Mouse (Mus musculus) cerebellum, postnatal 4 days (tissue): Measurements from ENCODE around the gene CK137956.

Experiments used
- DNase-seq, 2 experiments: peaks; one replicate each; pipeline ENCODE4 v3.0.0; 2022; ENCODE audit warnings: low spot score in 2 of 2, mixed read lengths in 1 of 2

CK137956 gene

DNA sequence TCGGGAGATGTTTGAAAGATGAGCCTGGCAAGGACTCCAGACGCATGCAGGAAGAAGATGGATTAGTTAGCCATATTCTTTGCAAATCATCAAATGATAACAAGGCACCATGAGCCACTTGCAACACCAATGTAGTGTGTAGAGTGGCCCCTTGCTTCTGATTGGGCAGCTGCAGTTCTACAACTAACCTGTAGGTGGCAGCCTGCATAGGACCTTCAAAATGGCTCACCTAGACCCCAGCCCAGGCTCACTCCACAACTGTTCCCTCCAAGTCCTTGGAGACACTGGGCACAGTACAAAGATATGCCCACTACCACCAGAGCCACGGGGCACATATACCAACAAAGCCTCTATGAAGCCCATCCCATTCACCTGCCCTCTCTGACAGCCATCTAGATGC is 35.4 kb downstream of the CK137956 start:
- DNase-seq: peak in 1 of 2 experiments; percentile 42

DNA sequence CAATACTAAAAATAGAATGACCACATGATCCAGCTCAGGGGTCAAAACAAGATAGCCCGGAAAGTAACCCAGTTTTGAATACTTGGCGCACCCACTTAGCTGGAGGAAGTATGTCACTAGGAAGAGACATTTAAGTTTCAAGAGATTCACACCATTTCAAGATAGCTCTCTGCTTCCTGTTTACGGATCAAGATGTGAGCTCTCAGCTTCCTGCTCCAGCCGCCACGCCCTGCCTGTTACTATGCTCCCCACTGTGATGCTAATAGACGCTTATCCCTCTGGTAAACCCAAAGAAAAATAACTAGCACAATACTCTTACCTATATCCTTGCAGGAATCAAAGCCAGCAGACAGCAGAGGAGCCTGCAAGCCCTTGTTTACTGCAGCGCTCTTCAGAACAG is 57.2 kb downstream of the CK137956 start:
- DNase-seq: no peak

DNA sequence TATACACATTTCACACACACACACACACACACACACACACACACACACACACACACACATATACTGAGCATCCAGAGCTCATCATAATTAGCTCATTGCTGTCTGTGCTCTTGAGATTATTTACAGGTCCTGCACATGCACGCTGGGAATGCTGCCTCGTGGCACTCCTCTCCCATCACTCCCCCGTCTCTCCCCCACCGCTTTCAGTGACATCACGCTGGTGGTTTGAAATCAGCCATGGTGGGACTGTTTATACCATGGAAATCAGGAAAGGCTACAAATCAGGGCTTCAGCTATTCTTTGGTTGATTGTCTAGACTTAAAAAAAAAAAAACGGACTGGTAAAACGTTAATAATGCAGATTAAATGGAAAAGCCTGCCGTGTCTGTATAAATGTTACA is 63.6 kb downstream of the CK137956 start:
- no peak for DNase-seq

DNA sequence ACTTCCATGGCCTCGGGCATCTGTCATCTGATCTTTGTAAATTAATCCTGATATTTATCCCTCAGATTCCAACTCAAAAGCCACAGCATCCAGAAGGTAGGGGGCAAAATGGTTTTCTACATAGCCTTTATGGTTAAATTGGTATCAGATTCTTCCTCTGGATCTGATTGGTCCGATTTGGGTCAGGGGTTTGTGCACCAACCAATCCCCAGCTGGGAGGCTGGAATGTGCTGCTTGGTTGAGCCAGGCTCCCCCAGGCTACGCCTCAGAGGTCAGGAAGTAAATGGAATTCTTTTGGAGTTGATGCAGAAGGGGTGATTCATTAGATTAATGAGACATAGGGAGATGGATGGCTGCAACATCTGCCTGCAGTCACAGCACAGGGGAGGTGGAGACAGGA is 66.8 kb downstream of the CK137956 start:
- no peak for DNase-seq

DNA sequence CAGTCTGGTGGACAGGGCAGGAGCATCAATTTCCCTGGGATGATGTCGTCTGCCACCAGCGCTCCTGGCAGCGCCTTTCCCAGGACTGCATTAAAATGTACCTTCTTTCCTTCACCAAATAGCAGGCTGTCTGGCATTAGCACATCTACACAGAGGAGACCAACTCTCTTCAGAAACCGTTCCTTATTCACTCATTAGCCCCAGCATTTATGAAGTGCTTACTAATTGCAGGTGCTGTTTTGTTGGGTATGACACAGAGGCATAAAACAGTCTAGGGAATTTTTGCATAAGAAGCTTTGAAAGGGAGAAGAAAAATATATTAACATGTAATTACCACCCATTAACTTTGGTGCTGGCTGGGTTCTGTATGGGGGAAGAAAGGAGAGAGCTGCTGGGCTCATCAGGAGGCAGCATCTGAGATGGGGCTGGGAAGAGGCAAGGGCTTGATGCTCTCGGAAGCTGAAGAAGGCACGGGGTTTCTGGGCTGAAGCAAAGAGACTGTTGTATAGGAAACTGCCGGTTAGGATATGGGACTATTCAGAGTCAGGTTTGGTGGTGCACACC is 69.8 kb downstream of the CK137956 start:
- no peak for DNase-seq

DNA sequence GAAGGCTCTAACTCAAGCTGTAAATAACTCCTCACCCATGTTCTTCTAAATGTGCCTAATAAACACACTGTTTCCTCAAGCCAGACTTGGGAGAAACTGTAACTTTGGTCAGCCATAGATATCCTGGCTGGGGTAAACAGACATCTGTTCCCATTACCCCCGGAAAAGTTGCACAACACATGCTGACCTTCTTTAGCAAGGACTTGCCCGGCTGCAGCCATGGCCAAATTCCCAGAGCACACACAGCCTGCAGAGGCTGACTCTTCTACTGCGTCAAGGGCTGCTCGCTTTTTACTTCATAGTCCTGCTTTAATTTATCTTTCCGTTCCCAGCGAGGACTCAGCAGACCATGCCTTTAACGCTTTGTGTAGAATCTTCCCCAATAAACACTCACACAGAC is 81.7 kb downstream of the CK137956 start:
- DNase-seq: no peak

DNA sequence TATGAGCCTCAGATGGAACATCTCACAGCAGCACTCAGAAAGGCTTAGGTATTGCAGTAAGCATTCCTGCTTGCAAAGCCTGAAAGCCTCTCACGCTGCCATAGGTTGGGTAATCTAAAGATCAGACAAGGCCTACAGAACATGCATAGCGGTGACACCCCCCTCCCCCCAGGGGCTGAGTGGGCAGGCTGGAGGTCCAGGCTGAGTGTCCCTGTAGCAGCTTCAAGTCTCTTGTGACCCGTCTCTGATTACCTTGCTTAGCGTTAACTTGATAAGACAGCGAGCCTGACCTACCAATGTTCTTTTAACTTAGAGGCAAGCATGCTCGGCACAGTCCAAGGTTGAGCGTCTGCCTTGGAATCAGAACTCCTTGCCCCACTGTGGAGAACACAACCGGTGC is 91.8 kb downstream of the CK137956 start:
- no peak for DNase-seq
